Mouse (Mus musculus): ENCODE data around the gene Wdr77.
"Not testable (repeated sequence)": the region's sequence is repeated elsewhere in the genome, so short reads cannot be mapped to it uniquely, and the experiment has no call there.

Gene Wdr77

DNA sequence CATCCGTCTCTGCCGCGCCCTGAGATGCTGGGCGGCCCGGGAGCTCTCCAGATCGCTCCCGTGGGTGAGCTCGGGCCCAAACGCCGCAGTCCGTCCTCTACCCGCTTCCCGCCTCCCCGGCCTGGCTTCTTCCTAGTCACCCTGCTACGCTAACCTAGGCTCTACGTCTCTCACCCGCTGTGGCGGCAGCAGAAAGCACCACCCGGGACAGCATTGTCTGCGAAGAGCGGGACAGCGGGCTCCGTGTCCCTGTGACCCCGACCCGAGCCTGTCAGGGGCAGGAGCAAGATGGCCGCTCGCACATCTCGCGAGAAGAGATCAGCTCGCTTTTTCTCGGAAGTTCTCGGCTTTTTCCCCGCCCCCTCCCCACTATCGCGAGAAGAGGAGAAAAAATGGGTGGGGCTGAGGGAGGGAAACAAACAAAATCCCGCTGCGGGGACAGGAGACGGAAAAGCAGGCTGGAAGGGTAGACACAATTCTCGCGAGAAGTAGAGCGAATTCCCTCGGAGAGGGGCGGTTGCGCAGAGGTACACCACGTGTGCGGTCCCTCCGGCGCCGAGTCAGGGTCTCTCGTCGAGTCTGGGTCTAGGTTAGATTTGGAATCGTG is at the start of gene Wdr77:
Gene Wdr77, plus strand, starts transcription at position 396 of the 607 bp plus-strand sequence.
- DNase-seq (ENCODE audit: low spot score in 2 of 2): peak; percentile 93 to 94

DNA sequence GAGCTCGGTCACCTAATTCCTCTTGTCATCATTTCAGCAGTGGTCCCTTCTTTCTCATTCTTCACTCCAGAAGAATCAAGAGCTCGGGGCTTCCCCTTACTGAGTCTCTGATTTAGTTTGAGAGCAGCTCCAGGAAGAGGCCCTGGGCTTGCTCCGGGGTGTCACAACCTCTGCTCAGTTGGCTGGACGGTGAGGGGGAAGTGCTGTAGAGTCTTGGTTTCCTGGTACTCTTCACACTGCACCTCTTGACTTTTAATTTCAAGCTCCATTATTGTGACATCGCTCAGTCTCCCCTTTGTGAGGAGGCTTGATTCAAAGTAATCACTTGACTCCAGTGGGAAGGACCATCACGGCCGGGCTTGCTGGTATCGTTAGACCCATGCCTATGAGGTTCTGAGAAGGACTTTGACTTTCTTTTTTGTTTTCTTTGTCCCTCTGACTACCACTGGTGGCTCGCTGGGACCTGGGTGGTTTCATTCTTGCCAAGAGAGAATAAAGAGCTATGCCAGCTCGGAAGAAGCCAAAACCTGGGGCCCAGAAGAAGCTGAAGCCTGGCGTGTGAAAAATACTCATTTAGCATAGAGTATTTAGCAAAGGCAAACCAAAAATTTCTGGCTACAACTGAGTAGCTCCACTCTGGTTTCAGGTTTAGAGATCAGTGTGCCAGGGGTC is 48.5 kb upstream of the Wdr77 start:
- DNase-seq (ENCODE audit: low spot score in 2 of 2): no peak

DNA sequence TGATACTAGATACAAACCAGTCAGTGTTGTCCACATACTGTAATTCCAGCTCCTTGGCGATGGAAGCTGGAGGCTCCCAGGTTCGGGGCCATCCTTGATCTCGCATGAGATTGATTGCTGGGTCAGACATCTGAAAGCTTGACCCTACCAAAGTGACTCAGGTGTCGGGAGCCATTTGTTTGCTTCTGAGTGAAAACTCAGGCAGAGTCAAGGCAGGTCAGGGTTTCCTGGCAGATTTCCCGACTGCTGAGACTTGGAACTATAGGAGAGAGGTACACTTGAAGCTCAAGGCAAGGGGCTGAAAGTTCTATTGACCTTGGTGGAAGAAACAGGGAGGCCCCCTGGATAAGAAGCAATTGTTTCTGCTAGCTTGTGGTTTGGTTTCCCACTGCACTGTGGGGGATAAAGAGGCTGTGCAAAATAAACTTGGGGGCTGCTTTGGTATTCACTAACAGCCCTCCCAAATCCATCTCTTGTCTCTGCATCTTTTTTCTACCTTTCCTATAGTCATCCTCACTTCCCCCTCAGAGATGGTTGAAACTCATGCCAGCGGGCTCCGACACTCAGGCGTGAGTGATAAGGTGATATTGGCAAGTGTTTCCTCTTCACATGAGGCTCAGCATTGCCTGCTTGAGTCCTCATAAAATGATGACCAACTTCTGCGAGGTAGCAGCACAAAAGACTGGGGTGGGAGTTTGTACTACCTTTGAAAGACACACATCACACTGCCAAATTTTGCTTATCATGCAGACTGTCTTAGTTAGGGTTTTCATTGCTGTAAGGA is 46.9 kb upstream of the Wdr77 start:
- DNase-seq (ENCODE audit: low spot score in 2 of 2): no peak

DNA sequence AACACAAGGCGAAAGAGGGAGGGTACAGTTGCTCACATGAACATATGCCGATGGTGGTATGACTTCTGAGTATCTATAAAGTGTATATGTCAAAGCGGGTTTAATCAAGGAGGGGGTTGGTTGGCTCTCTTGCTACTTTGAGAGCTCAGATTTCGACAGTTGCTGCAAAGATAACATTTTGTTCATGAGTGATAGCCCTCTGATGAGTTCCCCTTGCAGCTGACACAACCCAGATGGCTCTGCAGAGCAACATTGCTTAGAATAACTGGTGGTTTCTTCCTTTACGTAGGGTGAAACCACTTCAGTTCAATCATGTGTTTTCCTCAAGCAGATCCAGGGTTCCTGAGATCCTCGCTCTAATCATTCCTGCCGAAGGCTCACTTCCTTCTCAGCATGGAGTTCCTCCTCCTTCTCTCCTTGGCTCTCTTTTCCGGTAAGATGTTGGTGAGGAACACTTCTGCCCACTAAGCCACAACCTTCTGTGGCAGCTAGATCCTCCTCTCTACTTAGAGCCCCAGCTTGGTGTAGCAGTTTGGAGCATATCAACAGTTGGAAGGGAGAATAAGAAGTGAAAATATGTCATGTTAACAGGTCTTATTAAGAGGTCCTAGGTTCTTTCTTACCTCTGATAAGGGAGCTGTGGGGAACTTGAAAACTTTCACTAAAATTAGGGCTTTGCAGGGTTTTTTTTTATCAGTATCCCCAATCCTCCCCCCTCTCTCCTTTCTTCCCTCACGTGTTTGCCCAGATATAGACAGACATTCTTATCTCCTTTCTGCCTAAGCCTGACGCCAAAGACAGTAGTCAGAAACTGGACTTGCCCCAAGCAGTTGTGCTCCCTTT is 45.1 kb upstream of the Wdr77 start:
- no peak for DNase-seq (ENCODE audit: low spot score in 2 of 2)

DNA sequence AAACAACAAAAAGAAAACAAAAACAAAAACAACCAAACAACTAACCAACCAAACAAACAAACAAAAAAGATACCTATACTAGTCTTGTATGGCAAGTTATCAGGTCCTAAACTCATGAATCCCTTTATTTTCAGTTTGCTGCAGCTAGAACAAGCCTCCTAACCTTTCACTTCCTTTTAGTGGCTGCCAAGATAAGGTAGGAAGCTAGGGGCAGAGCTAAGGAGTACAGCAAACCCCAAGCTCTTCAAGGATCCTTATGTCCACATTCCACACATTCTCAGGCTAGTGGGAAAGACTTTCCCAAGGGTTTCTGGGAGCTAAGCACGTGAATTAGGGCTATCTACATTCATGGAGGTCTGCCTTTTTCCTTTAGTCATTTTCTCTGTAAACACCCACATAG is 43.9 kb upstream of the Wdr77 start:
- DNase-seq (ENCODE audit: low spot score in 2 of 2): no peak

DNA sequence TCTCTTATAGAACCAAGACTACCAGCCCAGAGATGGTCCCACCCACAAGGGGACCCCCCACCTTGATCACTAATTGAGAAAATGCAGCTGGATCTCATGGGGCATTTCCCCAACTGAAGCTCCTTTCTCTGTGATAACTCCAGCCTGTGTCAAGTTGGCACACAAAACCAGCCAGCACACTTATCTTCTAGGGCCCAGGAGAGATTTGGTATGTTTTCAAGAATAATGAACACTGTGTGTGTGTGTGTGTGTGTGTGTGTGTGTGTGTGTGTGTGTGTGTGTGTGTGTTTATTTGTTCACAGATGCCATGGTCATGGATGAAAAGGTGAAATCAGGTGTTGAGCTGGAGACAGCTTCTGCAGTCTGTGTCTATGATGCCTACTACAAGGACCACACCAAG is 42.7 kb upstream of the Wdr77 start:
- not testable (repeated sequence) for DNase-seq (ENCODE audit: low spot score in 2 of 2)

DNA sequence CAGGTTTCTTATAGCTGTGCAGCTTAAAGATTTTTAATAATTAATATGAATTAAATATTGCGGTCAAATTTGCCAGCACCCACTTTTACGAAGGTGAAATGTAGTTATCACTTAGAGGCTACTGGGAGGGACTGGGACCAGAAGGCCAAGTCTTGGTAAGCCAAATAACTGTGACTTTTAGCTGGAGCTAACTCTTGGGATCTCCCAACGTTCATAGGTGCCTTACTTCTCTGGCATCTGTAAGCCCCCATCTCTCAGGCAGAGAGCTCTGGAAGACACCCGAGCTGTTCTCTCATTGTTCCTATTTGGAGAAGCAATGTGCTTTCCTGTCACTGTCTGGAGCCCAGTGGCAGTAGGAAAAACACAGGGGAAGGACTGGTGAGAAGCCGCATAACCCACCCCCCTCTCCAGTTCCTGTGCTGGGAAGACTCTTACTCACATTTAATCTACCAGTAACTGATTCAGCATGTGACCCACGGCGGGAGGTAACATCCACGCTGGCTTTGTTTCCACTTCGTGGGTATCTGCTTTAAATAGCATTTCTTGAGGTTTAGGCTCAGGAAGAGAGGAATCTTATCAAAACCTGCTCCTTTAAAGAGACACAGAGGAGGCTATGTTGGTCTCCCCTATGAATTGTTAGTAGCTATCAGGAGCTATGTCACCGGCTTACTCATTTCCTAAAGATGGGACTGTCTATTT is 41.4 kb upstream of the Wdr77 start:
- DNase-seq (ENCODE audit: low spot score in 2 of 2): no peak

DNA sequence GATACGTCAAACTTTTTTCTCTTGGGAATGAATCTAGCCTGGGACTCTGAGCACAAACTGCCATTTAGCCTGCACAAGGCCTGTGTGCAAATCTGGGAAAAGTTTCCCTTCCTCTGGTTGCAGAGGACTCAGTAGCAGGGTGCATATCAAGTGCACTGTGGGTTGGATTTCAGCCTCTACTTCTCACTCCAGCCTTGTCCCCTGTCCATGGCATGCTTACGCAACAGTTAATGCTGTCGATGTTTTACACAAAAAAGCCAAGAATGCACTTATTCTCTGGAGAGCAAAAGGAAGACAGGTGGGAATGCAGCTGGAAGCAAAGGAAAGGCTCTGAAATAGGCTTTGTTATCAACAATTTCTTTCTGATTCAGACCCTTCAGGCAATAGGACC is 40.8 kb upstream of the Wdr77 start:
- DNase-seq (ENCODE audit: low spot score in 2 of 2): no peak

DNA sequence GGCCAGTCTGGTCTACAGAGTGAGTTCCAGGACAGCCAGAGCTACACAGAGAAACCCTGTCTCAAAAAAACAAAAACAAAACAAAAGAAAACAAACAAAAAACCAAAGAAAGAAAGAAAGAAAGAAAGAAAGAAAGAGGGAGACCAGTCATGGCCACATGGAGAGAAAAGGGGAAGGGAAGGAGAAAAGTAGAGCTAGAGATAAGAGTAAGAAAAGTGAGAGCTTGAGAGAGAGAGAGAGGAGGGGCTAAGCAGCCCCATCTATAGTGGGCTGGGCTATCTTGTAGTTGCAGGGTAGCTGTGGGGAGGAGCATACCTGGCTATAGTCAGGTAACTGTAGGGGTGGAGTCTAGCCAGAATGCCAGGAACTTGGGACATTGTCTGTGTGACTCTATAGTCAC is 38.4 kb upstream of the Wdr77 start:
- not testable (repeated sequence) for DNase-seq (ENCODE audit: low spot score in 2 of 2)

DNA sequence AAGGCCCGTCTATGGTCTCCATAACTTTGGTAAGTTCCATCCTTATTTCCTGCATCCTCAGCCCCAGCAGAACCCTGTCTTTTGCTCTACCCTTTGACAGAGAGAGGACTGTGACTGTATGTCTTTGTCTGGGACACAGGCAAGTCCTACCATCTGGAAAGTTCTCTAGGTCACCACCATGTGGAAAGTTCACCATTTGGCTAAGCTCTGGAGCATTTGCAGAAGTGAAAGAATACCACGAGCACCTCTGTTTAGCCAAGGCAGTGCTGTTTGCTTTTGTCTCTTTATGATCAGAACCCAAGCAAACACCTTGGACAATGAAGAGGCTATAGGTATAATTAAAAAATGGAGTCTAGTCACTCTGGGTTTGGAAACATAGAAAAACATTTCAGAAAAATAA is 37.2 kb upstream of the Wdr77 start:
- DNase-seq (ENCODE audit: low spot score in 2 of 2): no peak

DNA sequence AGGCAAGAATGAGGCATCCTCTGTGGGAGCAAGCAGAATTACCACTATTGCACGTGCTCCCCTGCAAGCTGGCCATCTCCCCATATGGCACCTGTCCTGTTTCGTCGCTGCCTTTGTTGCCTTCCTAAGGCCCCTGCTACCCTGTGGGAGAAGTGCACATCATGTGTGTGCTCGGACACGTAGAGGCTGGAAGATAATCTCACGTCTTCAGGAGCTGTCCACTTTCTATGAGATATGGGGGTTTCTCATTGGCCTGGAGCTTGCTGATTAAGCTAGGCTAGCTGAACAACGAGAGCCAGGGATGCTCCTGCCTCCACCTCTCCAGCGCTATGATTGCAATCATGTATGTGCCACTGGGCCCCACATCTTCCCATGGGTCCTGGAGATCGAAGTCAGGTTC is 34.6 kb upstream of the Wdr77 start:
- no peak for DNase-seq (ENCODE audit: low spot score in 2 of 2)

DNA sequence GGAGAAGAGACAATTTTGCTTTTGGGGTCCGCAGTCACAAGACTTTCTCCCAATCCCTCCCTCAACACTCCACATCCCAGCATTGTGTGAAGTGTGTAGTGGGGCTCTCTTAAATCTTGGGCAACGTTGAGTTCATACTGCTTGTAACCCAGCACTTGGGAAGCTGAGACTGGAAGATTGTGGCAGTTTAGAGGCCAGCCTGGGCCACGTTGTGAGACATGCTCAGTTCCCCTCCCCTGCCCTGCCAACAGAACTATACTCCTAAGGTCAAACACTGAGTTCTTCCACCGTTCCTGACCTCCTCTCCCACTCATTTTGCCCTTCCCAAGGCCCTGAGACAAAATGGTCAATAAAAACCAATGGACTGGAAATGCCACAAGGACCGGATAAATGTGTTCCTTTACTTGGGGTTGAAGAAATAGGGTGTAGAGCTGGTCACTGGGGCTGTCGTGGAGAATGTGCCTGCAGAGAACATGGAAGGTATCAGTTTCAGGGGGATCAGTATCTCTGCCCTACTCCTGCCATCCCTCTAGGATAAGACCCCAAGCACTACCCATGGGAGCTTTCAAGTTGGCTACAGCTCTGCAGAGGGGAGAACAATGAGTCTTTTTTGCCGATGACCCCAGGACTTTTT is 31.5 kb upstream of the Wdr77 start:
- no peak for DNase-seq (ENCODE audit: low spot score in 2 of 2)

DNA sequence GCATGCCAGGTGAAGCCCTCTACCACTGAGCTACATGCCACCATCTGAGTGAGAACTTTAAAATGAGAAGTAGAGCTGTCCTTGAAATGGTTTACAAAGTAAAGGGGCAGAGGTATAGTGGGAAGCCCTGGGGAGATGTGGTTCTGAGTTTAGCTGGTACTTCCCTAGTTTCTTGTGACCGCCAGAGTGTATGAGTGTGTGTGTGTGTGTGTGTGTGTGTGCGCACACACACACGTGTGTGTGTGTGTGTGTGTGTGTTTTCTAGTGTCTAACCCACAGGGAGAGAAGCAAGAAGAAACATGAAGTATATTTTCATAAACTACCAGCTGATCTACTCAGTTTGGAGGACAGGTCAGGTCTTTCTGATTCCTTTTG is 31.0 kb upstream of the Wdr77 start:
- no peak for DNase-seq (ENCODE audit: low spot score in 2 of 2)

DNA sequence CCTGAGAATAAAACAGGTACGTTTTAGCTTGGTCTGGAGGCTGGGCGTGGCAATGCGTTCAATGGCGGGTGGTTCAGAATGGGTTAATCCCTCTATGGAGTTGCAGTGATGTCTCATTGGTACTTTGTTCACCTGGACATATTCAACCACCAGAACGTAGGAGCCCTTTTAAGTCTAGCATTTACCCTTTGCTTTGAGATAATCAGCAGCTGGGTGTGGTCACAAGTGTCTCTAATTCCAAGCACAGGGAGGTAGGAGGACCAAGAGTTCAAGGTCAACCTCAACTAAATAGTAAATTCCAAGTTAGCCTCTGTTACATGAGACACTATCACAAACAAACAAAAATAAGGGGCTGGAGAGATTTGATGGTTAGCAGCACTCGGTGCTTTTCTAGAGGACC is 30.4 kb upstream of the Wdr77 start:
- DNase-seq (ENCODE audit: low spot score in 2 of 2): no peak

DNA sequence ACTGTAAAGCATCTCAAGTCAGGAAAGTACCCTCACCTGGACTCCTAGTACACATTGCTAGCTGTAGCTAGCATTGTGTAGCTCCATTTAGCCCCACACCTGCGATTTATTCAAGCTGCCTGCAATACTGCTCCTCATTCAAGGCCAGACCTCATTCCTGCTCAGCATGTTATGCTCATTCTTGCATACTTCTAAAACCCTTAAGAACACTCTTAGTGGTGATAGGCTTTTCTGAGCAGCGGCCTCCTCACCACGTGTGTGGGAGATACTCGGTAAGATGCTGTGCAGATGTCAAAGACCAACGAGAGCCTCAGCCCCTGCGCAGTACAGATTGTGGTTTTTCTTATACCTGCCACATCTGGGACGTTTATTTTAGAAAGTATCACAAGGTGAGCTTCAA is 29.3 kb upstream of the Wdr77 start:
- no peak for DNase-seq (ENCODE audit: low spot score in 2 of 2)

DNA sequence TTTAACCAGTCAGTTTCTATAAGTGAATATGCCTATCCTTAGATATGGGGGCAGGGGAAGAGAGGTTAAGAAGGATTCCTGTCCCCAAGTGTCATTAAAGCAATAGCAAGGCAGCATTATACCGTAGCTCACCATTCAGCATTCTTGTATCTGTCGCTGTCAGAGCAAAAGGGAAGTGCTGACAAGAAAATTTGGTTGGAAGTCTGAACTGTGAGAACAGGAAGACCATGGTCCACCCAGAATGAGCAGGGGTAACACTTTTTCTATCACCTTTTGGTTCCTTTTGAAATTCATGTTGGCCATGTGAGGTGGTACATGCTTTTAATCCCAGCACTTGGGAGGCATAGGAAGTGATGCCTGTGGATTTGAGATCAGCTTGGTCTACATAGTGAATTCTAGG is 28.1 kb upstream of the Wdr77 start:
- no peak for DNase-seq (ENCODE audit: low spot score in 2 of 2)

DNA sequence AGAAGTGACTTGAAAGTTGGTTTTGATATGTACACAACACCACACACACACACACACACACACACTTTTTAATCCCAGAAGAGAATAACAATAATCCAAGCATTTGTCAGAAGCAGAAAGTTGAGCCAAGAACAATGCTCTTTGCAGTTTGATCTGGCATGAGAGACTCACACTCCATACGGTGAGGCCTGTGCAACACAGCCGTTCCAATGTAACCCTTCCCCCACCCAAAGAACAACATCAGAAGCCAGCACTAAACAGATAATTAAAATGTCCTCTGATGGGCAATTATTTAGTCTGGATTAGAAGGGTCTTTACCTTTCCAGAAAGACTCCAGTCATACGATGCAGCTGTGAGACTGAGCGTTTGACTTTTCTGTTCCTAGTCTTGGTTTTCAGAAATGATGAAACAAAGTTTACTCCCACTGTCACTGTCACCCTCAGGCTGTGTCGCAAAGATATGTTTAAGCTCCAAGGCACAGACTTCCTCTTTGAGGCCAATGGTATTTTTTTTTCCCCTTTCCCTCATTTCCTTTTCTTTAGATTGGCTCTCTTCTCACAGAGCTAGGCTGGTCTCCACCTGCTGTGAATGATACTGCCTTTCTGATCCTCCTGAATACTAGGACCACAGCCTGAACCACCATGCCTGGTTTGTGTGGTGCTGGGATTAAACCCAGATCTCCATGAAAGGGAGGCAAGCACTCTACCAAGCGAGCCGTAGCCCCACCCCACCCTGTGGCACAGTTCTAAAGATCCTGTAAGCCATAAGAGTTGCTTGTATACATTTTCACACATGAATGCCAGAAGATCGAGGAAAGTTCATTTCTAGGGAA is 26.7 kb upstream of the Wdr77 start, which contains the start of gene I830077J02Rik:
Gene I830077J02Rik, minus strand, starts transcription at position 425 of the 832 bp plus-strand sequence.
- no peak for DNase-seq (ENCODE audit: low spot score in 2 of 2)

DNA sequence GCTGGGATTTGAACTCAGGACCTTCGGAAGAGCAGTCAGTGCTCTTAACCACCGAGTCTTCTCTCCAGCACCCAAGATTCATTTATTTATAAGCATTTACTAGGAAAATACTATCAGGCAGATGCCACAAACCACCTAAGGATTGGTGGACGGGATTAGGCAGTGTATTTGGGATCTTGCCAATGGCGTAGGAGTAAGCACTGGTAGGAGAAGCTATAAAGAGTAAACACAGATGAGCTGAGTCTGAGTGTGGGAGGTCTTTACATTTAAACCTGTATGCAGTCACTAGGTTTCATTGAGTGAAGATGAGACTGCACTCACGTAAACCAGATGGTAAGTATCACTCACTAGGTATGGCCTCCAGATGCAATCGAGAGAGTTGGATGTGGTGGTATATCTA is 25.2 kb upstream of the Wdr77 start:
- no peak for DNase-seq (ENCODE audit: low spot score in 2 of 2)

DNA sequence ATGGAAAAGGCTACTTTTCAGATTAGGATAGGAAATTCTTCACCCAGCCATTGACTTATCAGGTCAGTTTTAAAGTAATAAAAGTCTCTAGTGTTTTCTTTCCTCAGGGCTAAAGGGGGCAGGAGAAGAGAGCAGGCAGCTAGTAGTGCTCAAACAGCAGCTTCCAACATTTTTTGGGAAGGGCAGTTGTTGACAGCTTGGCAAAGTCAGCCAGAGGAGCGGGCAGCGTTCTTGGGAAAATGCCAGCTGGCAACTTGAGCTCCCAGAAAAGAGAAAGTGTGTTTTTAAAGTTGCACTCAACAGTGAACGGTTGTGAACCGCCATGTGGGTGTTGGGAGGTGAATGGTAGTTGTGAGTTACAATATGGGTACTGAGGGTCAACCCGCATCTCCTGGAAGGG is 24.1 kb upstream of the Wdr77 start:
- DNase-seq (ENCODE audit: low spot score in 2 of 2): no peak

DNA sequence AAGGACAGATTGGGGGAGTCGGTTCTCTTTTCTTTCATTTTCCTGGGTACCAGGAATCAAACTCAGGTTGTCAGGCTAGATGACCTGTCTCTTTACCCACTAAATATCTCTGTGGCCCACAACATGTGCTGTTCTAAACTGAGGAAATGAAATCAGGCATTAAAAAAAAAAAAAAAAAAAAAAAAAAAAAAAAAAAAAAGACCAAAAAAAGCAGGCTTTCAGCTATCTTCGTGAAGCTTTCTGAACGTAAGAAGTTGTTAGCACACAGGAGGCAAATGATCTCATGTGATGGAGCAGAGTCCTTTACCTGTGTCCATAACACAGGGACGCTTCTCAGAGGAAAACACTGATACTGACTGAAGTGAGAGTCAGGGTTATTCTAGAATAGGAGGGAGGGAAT is 23.1 kb upstream of the Wdr77 start:
- DNase-seq (ENCODE audit: low spot score in 2 of 2): no peak

All from frontal cortex, postnatal 14 days (tissue).